Mouse (Mus musculus) erythroblast, adult 5-6 weeks (primary cell): ENCODE results near the gene Ankrd34a. TPM values are rescaled to one million over a fixed set of nuclear protein-coding genes. Genes with fewer than 3 reads are reported as not detected.

Source experiments
- ATAC-seq: replicated peaks from 2 replicates; pipeline ENCODE4 v1.8.0; 2016; ENCODE audit warnings: moderate number of reproducible peaks, mild to moderate bottlenecking, moderate TSS enrichment, inconsistent platforms; ENCODE audit not compliant: poor library complexity, low FRiP score, severe bottlenecking
- total RNA-seq, 2 experiments: library from RNA; stranded (forward) in 1 of 2; stranded (reverse) in 1 of 2; fragments of 150-400 nt in 1 of 2; fragments of 200-764, 138-1000 nt in 1 of 2; gene quantifications; 2 replicates each; pipeline versions ENCODE4 v1.2.3 to v1.2.4; 2015 to 2017; ENCODE audit warnings: low replicate concordance in 2 of 2

The Ankrd34a gene
- not detected in 2 replicates for total RNA-seq (2015; ENCODE audit: low replicate concordance)
- total RNA-seq (2017; ENCODE audit: low replicate concordance), result not detected in 2 replicates

- ATAC-seq, result no peak
Observed at GRCm38 (mm10) chr3:96596228-96596707, at the start of gene Ankrd34a. Gene Ankrd34a, plus strand, starts transcription at chr3:96596636.

GRCm38 (mm10) chr3:96546880-96547279, 49.6 kb upstream of the Ankrd34a start:
- ATAC-seq, result no peak

- ATAC-seq, result peak; percentile 86
Observed at GRCm38 (mm10) chr3:96547389-96547960, 49.0 kb upstream of the Ankrd34a start.

GRCm38 (mm10) chr3:96548824-96549223, 47.6 kb upstream of the Ankrd34a start:
- ATAC-seq, result no peak

- ATAC-seq, result no peak
Observed at GRCm38 (mm10) chr3:96549346-96549745, 47.1 kb upstream of the Ankrd34a start.

GRCm38 (mm10) chr3:96551203-96551602, 45.2 kb upstream of the Ankrd34a start:
- no peak for ATAC-seq

- no peak for ATAC-seq
Observed at GRCm38 (mm10) chr3:96551890-96552289, 44.5 kb upstream of the Ankrd34a start.

GRCm38 (mm10) chr3:96553601-96554000, 42.8 kb upstream of the Ankrd34a start:
- no peak for ATAC-seq

GRCm38 (mm10) chr3:96554251-96554650, 42.2 kb upstream of the Ankrd34a start:
- ATAC-seq, result no peak

GRCm38 (mm10) chr3:96555041-96555596, 41.3 kb upstream of the Ankrd34a start:
- no peak for ATAC-seq

GRCm38 (mm10) chr3:96555999-96556614, 40.3 kb upstream of the Ankrd34a start:
- ATAC-seq, result no peak

- peak; percentile 12; the same call in 1 of the 2 replicates for ATAC-seq
Observed at GRCm38 (mm10) chr3:96556651-96557635, 39.5 kb upstream of the Ankrd34a start.

- ATAC-seq, result peak; percentile 87
Observed at GRCm38 (mm10) chr3:96557694-96558093, 38.7 kb upstream of the Ankrd34a start, which contains the start of gene Txnip. Gene Txnip, plus strand, starts transcription at chr3:96557957.

- peak; percentile 33 for ATAC-seq
Observed at GRCm38 (mm10) chr3:96558159-96558558, 38.3 kb upstream of the Ankrd34a start.

GRCm38 (mm10) chr3:96558668-96559196, 37.7 kb upstream of the Ankrd34a start:
- ATAC-seq, result no peak

GRCm38 (mm10) chr3:96559398-96559910, 37.0 kb upstream of the Ankrd34a start:
- ATAC-seq, result 0 out of 2 replicates have a peak, but pooled peaks have one; percentile 14

GRCm38 (mm10) chr3:96559911-96560850, 36.3 kb upstream of the Ankrd34a start:
- peak; percentile 32 for ATAC-seq
